Mouse (Mus musculus) liver, embryonic 14.5 days (tissue): ENCODE measurements around the gene Tmem110. TPM values are rescaled to one million over a fixed set of nuclear protein-coding genes. Genes with fewer than 3 reads are reported as not detected.
A peak's percentile ranks its signal among the peaks of the same experiment; 100 is the strongest.

ENCODE experiments used
- ATAC-seq: fragments of 200-750 bp; cut with Nextera tagmentation; 2 replicates; pipeline ENCODE4 v1.8.0; 2017; ENCODE audit warnings: moderate number of reproducible peaks, mild to moderate bottlenecking, moderate library complexity; ENCODE audit not compliant: insufficient read depth
- DNase-seq, 3 experiments: peaks; one replicate each; pipeline ENCODE4 v3.0.0-alpha.2; 2012 to 2013; ENCODE audit warnings: low read depth in 3 of 3, low spot score in 3 of 3
- H3K27ac ChIP-seq: fragments of 300-500 bp; sonication (generic); 2 replicates; pipeline ENCODE4 v1.5.1; 2014; ENCODE audit warnings: moderate library complexity, mild to moderate bottlenecking, control low read depth, inconsistent platforms
- H3K27me3 ChIP-seq: fragments of 300-500 bp; sonication (generic); 2 replicates; pipeline ENCODE4 v1.6.1; 2014; ENCODE audit warnings: mild to moderate bottlenecking, low read length, moderate library complexity; ENCODE audit not compliant: control insufficient read depth, insufficient read depth
- H3K36me3 ChIP-seq: fragments of 300-500 bp; sonication (generic); replicated peaks from 2 replicates; pipeline ENCODE4 v1.6.1; 2014; ENCODE audit warnings: low read depth; ENCODE audit not compliant: control insufficient read depth, insufficient read depth
- H3K4me1 ChIP-seq, 2 experiments: fragments of 200-500 bp in 1 of 2; fragments of 300-500 bp in 1 of 2; sonication (generic) in 1 of 2; replicated peaks; 2 replicates each; pipeline ENCODE4 v1.6.1; 2012 to 2014; ENCODE audit warnings: antibody characterized with exemption in 1 of 2, inconsistent platforms in 1 of 2, low read length in 1 of 2; ENCODE audit not compliant: control insufficient read depth in 2 of 2, insufficient read depth in 2 of 2
- H3K4me2 ChIP-seq: fragments of 300-500 bp; sonication (generic); 2 replicates; pipeline ENCODE4 v1.6.1; 2014; ENCODE audit warnings: low read depth, mild to moderate bottlenecking, control low read depth, moderate library complexity
- H3K4me3 ChIP-seq, 2 experiments: fragments of 200-500 bp in 1 of 2; fragments of 300-500 bp in 1 of 2; sonication (generic) in 1 of 2; 2 replicates each; pipeline ENCODE4 v1.5.1; 2012 to 2014; ENCODE audit warnings: low read depth in 2 of 2, low read length in 2 of 2, mild to moderate bottlenecking in 2 of 2, control low read depth in 1 of 2, inconsistent platforms in 1 of 2, moderate library complexity in 1 of 2; ENCODE audit not compliant: insufficient read depth in 1 of 2
- H3K9ac ChIP-seq: fragments of 300-500 bp; sonication (generic); replicated peaks from 2 replicates; pipeline ENCODE4 v1.6.1; 2014; ENCODE audit warnings: mild to moderate bottlenecking, control low read depth, moderate library complexity
- H3K9me3 ChIP-seq: fragments of 300-500 bp; sonication (generic); 2 replicates; pipeline ENCODE4 v1.6.1; 2016; ENCODE audit warnings: low read length, mixed read lengths; ENCODE audit not compliant: control insufficient read depth
- CTCF ChIP-seq: IDR thresholded peaks from 2 replicates; pipeline ENCODE4 v1.5.1; 2016; ENCODE audit warnings: antibody characterized with exemption, low read depth, control low read depth
- EP300 ChIP-seq: IDR thresholded peaks from 2 replicates; pipeline ENCODE4 v1.6.1; 2016; ENCODE audit warnings: antibody characterized with exemption, low read depth
- WGBS: fragments of 180-500 bp; shearing (Covaris S2); extraction: QIAGEN DNeasy Blood & Tissue Kit; methylation state at CpG from one replicate; pipeline ENCODE4 v1.1.7; 2014; ENCODE audit not compliant: insufficient replicate concordance; 5-methylcytosine and 5-hydroxymethylcytosine counted together
- polyA plus RNA-seq, 2 experiments: library from polyadenylated mRNA; depleted of rRNA in 1 of 2; stranded (reverse) in 1 of 2; unstranded in 1 of 2; fragments of >200 nt; fragmentation: Nextera tagmentation in 1 of 2; extraction: Ambion mirVana in 1 of 2; gene quantifications; 2 replicates each; pipeline versions ENCODE4 v1.2.1 to v1.2.3; 2012 to 2014

Tmem110 gene
- polyA plus RNA-seq, 2 experiments, result 6.2 to 8.2 TPM

- Histone ChIP-seq H3K4me3 (peak overlapping the region; percentile 6 to 48; a peak in 2 of 4 replicates), H3K36me3 (no peaks in the 10 kb centered on the region), H3K9ac (no peak overlapping the region), H3K27me3 (no peaks in the 10 kb centered on the region), H3K4me1 (peaks cover 0 to 6% of the 10 kb centered on the region in 2 experiments; a peak in 2 of 4 replicates), H3K9me3 (no peaks in the 10 kb centered on the region), H3K4me2 (peak overlapping the region; percentile 31), H3K27ac (no peak overlapping the region)
- WGBS, result 46% methylated on average over 8 of the region's 8 CpGs
- TF ChIP-seq EP300, result no peak
- TF ChIP-seq CTCF, result no peak
- ATAC-seq (no peak), DNase-seq (no peak)
These were observed 96.8 kb downstream of the Tmem110 start for GRCm38 (mm10) chr14:30922053-30922670.

GRCm38 (mm10) chr14:30923375-30924105 lies 98.2 kb downstream of the Tmem110 start, which contains the start of gene Itih3:
Itih3 (minus strand) TSS chr14:30923760.
- ATAC-seq (peak; percentile 65), DNase-seq (no peak)
- Histone ChIP-seq H3K27me3 (no peaks in the 10 kb centered on the region), H3K4me3 (peak within 1 kb of the TSS; percentile 29 to 48), H3K4me1 (peaks cover 0 to 6% of the 10 kb centered on the region in 2 experiments; a peak in 2 of 4 replicates), H3K9me3 (no peaks in the 10 kb centered on the region), H3K36me3 (no peaks in the 10 kb centered on the region), H3K9ac (no peak within 1 kb of the TSS; the same call in 1 of the 2 replicates), H3K27ac (no peak within 1 kb of the TSS), H3K4me2 (peak within 1 kb of the TSS; percentile 31)
- WGBS, result 31% methylated on average over 6 of the region's 6 CpGs
- TF ChIP-seq CTCF (no peak), EP300 (no peak)

- Histone ChIP-seq H3K4me2 (no peak overlapping the region), H3K36me3 (no peaks in the 10 kb centered on the region), H3K4me1 (peaks cover 0 to 6% of the 10 kb centered on the region in 2 experiments; a peak in 2 of 4 replicates), H3K27me3 (no peaks in the 10 kb centered on the region), H3K9me3 (no peaks in the 10 kb centered on the region), H3K9ac (no peak overlapping the region), H3K4me3 (no peak overlapping the region), H3K27ac (no peak overlapping the region)
- DNase-seq (no peak), ATAC-seq (no peak)
- WGBS, result 59% methylated on average over 3 of the region's 3 CpGs
- TF ChIP-seq EP300 (no peak), CTCF (no peak)
These were observed 100.1 kb downstream of the Tmem110 start for GRCm38 (mm10) chr14:30925492-30925891.

Other genes with a start within 250 kb of the Tmem110 start
- gene Prkcd, start 199.4 kb upstream of the Tmem110 start, polyA plus RNA-seq (2012; rRNA removed), result 15.5 and 18.7 TPM in 2 replicates
- 11.4 and 12.5 TPM in 2 replicates for gene Prkcd, start 199.4 kb upstream of the Tmem110 start, polyA plus RNA-seq (2014; fragmentation: Nextera tagmentation; extraction: Ambion mirVana)
- 3.0 and 3.4 TPM in 2 replicates for gene Rft1, start 171.2 kb upstream of the Tmem110 start, polyA plus RNA-seq (2012; rRNA removed)
- gene Rft1, start 171.2 kb upstream of the Tmem110 start, polyA plus RNA-seq (2014; fragmentation: Nextera tagmentation; extraction: Ambion mirVana), result 2.8 and 2.9 TPM in 2 replicates
- gene Sfmbt1, start 110.7 kb upstream of the Tmem110 start, polyA plus RNA-seq (2012; rRNA removed), result 2.0 and 3.9 TPM in 2 replicates
- gene Sfmbt1, start 110.7 kb upstream of the Tmem110 start, polyA plus RNA-seq (2014; fragmentation: Nextera tagmentation; extraction: Ambion mirVana), result 11.9 and 13.0 TPM in 2 replicates
- 0.42 and 0.55 TPM in 2 replicates for gene Mustn1, start 53.6 kb downstream of the Tmem110 start, polyA plus RNA-seq (2012; rRNA removed)
- gene Mustn1, start 53.6 kb downstream of the Tmem110 start, polyA plus RNA-seq (2014; fragmentation: Nextera tagmentation; extraction: Ambion mirVana), result 0.37 and 0.72 TPM in 2 replicates
- 34.6 and 56.0 TPM in 2 replicates for gene Itih4, start 60.9 kb downstream of the Tmem110 start, polyA plus RNA-seq (2012; rRNA removed)
- 82.3 and 113 TPM in 2 replicates for gene Itih4, start 60.9 kb downstream of the Tmem110 start, polyA plus RNA-seq (2014; fragmentation: Nextera tagmentation; extraction: Ambion mirVana)
- gene Itih3, start 98.2 kb downstream of the Tmem110 start, polyA plus RNA-seq (2012; rRNA removed), result 124 and 152 TPM in 2 replicates
- gene Itih3, start 98.2 kb downstream of the Tmem110 start, polyA plus RNA-seq (2014; fragmentation: Nextera tagmentation; extraction: Ambion mirVana), result 250 and 275 TPM in 2 replicates
- 27.6 and 29.6 TPM in 2 replicates for gene Itih1, start 117.7 kb downstream of the Tmem110 start, polyA plus RNA-seq (2012; rRNA removed)
- 27.2 and 29.3 TPM in 2 replicates for gene Itih1, start 117.7 kb downstream of the Tmem110 start, polyA plus RNA-seq (2014; fragmentation: Nextera tagmentation; extraction: Ambion mirVana)
- gene Nek4, start 125.8 kb downstream of the Tmem110 start, polyA plus RNA-seq (2012; rRNA removed), result 2.2 and 3.0 TPM in 2 replicates
- gene Nek4, start 125.8 kb downstream of the Tmem110 start, polyA plus RNA-seq (2014; fragmentation: Nextera tagmentation; extraction: Ambion mirVana), result 2.6 and 3.7 TPM in 2 replicates
- 12.6 and 18.4 TPM in 2 replicates for gene Glt8d1, start 175.8 kb downstream of the Tmem110 start, polyA plus RNA-seq (2012; rRNA removed)
- 17.5 and 17.7 TPM in 2 replicates for gene Glt8d1, start 175.8 kb downstream of the Tmem110 start, polyA plus RNA-seq (2014; fragmentation: Nextera tagmentation; extraction: Ambion mirVana)
- gene Spcs1, start 176.1 kb downstream of the Tmem110 start, polyA plus RNA-seq (2012; rRNA removed), result 157 and 292 TPM in 2 replicates
- 307 and 323 TPM in 2 replicates for gene Spcs1, start 176.1 kb downstream of the Tmem110 start, polyA plus RNA-seq (2014; fragmentation: Nextera tagmentation; extraction: Ambion mirVana)
- gene Pbrm1, start 193.5 kb downstream of the Tmem110 start, polyA plus RNA-seq (2012; rRNA removed), result 7.2 and 10.3 TPM in 2 replicates
- 35.3 and 36.9 TPM in 2 replicates for gene Pbrm1, start 193.5 kb downstream of the Tmem110 start, polyA plus RNA-seq (2014; fragmentation: Nextera tagmentation; extraction: Ambion mirVana)
- gene Gnl3, start 193.6 kb downstream of the Tmem110 start, polyA plus RNA-seq (2012; rRNA removed), result 50.2 and 88.0 TPM in 2 replicates
- gene Gnl3, start 193.6 kb downstream of the Tmem110 start, polyA plus RNA-seq (2014; fragmentation: Nextera tagmentation; extraction: Ambion mirVana), result 90.8 and 91.8 TPM in 2 replicates